Mouse (Mus musculus) lung, adult 2 months (tissue): Measurements from ENCODE around the gene Rgs3.

Source experiments
- CTCF ChIP-seq: fragments of 200-500 bp; IDR thresholded peaks from 2 replicates; pipeline ENCODE4 v1.5.1; 2011; ENCODE audit warnings: mild to moderate bottlenecking, low read length, control low read depth; ENCODE audit not compliant: insufficient read depth
- POLR2A ChIP-seq: fragments of 200-500 bp; IDR thresholded peaks from 2 replicates; pipeline ENCODE4 v1.6.1; 2011; ENCODE audit warnings: low read depth, mild to moderate bottlenecking, control low read depth, low read length, borderline replicate concordance; ENCODE audit errors: extremely low read depth

GRCm38 (mm10) chr4:62742885-62743760 lies 183.5 kb downstream of the Rgs3 start:
- TF ChIP-seq CTCF (no peak), POLR2A (no peak)
